Mouse (Mus musculus) liver, postnatal 0 days (tissue): Measurements from ENCODE around the gene Pcca. TPM values are rescaled to one million over a fixed set of nuclear protein-coding genes. Genes with fewer than 3 reads are reported as not detected.
A peak's percentile ranks its signal among the peaks of the same experiment; 100 is the strongest.

Experiments
- ATAC-seq: fragments of 200-750 bp; cut with Nextera tagmentation; 2 replicates; pipeline ENCODE4 v1.8.0; 2017; ENCODE audit warnings: mild to moderate bottlenecking, moderate library complexity
- DNase-seq: peaks from one replicate; pipeline ENCODE4 v3.0.0-alpha.2; 2016
- H3K27ac ChIP-seq: fragments of 300-500 bp; sonication (generic); 2 replicates; pipeline ENCODE4 v1.5.1; 2014; ENCODE audit warnings: antibody characterized with exemption, moderate library complexity, mild to moderate bottlenecking, low read depth
- H3K27me3 ChIP-seq: fragments of 300-500 bp; sonication (generic); 2 replicates; pipeline ENCODE4 v1.6.1; 2014; ENCODE audit warnings: low read length, control low read depth, mixed read lengths; ENCODE audit not compliant: insufficient read depth
- H3K36me3 ChIP-seq: fragments of 300-500 bp; sonication (generic); replicated peaks from 2 replicates; pipeline ENCODE4 v1.6.1; 2014; ENCODE audit warnings: mild to moderate bottlenecking, control low read depth, low read length, moderate library complexity, mixed read lengths; ENCODE audit not compliant: insufficient read depth
- H3K4me1 ChIP-seq: fragments of 300-500 bp; sonication (generic); 2 replicates; pipeline ENCODE4 v1.6.1; 2014; ENCODE audit warnings: antibody characterized with exemption, mild to moderate bottlenecking, control low read depth; ENCODE audit not compliant: insufficient read depth
- H3K4me2 ChIP-seq: fragments of 300-500 bp; sonication (generic); 2 replicates; pipeline ENCODE4 v1.6.1; 2014; ENCODE audit warnings: low read depth, mild to moderate bottlenecking, low read length, moderate library complexity, mixed read lengths
- H3K4me3 ChIP-seq: fragments of 300-500 bp; sonication (generic); 2 replicates; pipeline ENCODE4 v1.5.1; 2014; ENCODE audit warnings: low read depth, low read length
- H3K9ac ChIP-seq: fragments of 300-500 bp; sonication (generic); replicated peaks from 2 replicates; pipeline ENCODE4 v1.6.1; 2014; ENCODE audit warnings: mild to moderate bottlenecking, moderate library complexity
- H3K9me3 ChIP-seq: fragments of 300-500 bp; sonication (generic); 2 replicates; pipeline ENCODE4 v1.6.1; 2016; ENCODE audit warnings: mild to moderate bottlenecking, control low read depth, low read length, mixed read lengths
- CTCF ChIP-seq: sonication (generic); IDR thresholded peaks from 2 replicates; pipeline ENCODE4 v1.5.1; 2016; ENCODE audit warnings: antibody characterized with exemption, low read depth
- EP300 ChIP-seq: IDR thresholded peaks from 2 replicates; pipeline ENCODE4 v1.6.1; 2016; ENCODE audit warnings: antibody characterized with exemption, low read depth, mild to moderate bottlenecking
- WGBS: fragments of 180-500 bp; shearing (Covaris S2); extraction: QIAGEN DNeasy Blood & Tissue Kit; methylation state at CpG from one replicate; pipeline ENCODE4 v1.1.7; 2014; ENCODE audit not compliant: insufficient replicate concordance; 5-methylcytosine and 5-hydroxymethylcytosine counted together
- polyA plus RNA-seq: library from polyadenylated mRNA; unstranded; fragments of >200 nt; fragmentation: Nextera tagmentation; extraction: Ambion mirVana; gene quantifications from 2 replicates; pipeline ENCODE4 v1.2.1, GENCODE M21; 2015

Pcca gene
- polyA plus RNA-seq, 1 experiment from 2014 or later = 31.3 TPM

- no peak overlapping the region for H3K9ac ChIP-seq
- ATAC-seq (no peak), DNase-seq (no peak)
- H3K9me3 ChIP-seq = no peaks in the 10 kb centered on the region
- WGBS = 80% methylated on average over 2 of the region's 2 CpGs
- H3K27ac ChIP-seq = no peak overlapping the region
- no peaks in the 10 kb centered on the region for H3K27me3 ChIP-seq
- no peak overlapping the region for H3K4me3 ChIP-seq
- H3K4me2 ChIP-seq = no peak overlapping the region
- no peaks in the 10 kb centered on the region for H3K36me3 ChIP-seq
- TF ChIP-seq CTCF (no peak), EP300 (no peak)
- H3K4me1 ChIP-seq = no peaks in the 10 kb centered on the region
Observed at GRCm38 (mm10) chr14:122633416-122633815, 99.3 kb downstream of the Pcca start.

- TF ChIP-seq CTCF (no peak), EP300 (no peak)
- Histone ChIP-seq H3K4me2 (no peak overlapping the region), H3K4me1 (no peaks in the 10 kb centered on the region), H3K36me3 (no peaks in the 10 kb centered on the region), H3K9ac (no peak overlapping the region), H3K27ac (no peak overlapping the region), H3K9me3 (no peaks in the 10 kb centered on the region), H3K27me3 (no peaks in the 10 kb centered on the region), H3K4me3 (no peak overlapping the region)
- DNase-seq (no peak), ATAC-seq (no peak)
- 59% methylated on average over 6 of the region's 6 CpGs for WGBS
Observed at GRCm38 (mm10) chr14:122636601-122637000, 102.5 kb downstream of the Pcca start.

- no peaks in the 10 kb centered on the region for H3K9me3 ChIP-seq
- DNase-seq (no peak), ATAC-seq (no peak)
- no peak overlapping the region for H3K9ac ChIP-seq
- TF ChIP-seq EP300 (no peak), CTCF (0 out of 2 replicates have a peak, but pooled peaks have one; percentile 11)
- H3K36me3 ChIP-seq = no peaks in the 10 kb centered on the region
- H3K27me3 ChIP-seq = no peaks in the 10 kb centered on the region
- H3K4me1 ChIP-seq = no peaks in the 10 kb centered on the region
- H3K27ac ChIP-seq = no peak overlapping the region
- H3K4me2 ChIP-seq = no peak overlapping the region
- 63% methylated on average over 5 of the region's 5 CpGs for WGBS
- no peak overlapping the region for H3K4me3 ChIP-seq
Observed at GRCm38 (mm10) chr14:122637798-122638555, 103.9 kb downstream of the Pcca start.

GRCm38 (mm10) chr14:122639168-122639720 lies 105.1 kb downstream of the Pcca start:
- WGBS = 63% methylated on average over 2 of the region's 2 CpGs
- Histone ChIP-seq H3K9me3 (no peaks in the 10 kb centered on the region), H3K4me3 (no peak overlapping the region), H3K9ac (no peak overlapping the region), H3K4me1 (no peaks in the 10 kb centered on the region), H3K27ac (no peak overlapping the region), H3K36me3 (no peaks in the 10 kb centered on the region), H3K27me3 (no peaks in the 10 kb centered on the region), H3K4me2 (no peak overlapping the region)
- TF ChIP-seq CTCF = no peak
- no peak for TF ChIP-seq EP300
- no peak for DNase-seq
- no peak for ATAC-seq

- ATAC-seq (no peak), DNase-seq (no peak)
- H3K9me3 ChIP-seq = no peaks in the 10 kb centered on the region
- H3K27ac ChIP-seq = no peak overlapping the region
- H3K4me3 ChIP-seq = no peak overlapping the region
- no peaks in the 10 kb centered on the region for H3K27me3 ChIP-seq
- H3K36me3 ChIP-seq = no peaks in the 10 kb centered on the region
- H3K4me2 ChIP-seq = no peak overlapping the region
- no peak overlapping the region for H3K9ac ChIP-seq
- 64% methylated on average over 1 of the region's 1 CpGs for WGBS
- TF ChIP-seq EP300 (no peak), CTCF (no peak)
- no peaks in the 10 kb centered on the region for H3K4me1 ChIP-seq
Observed at GRCm38 (mm10) chr14:122642432-122642831, 108.3 kb downstream of the Pcca start.

- no peak overlapping the region for H3K27ac ChIP-seq
- no peaks in the 10 kb centered on the region for H3K9me3 ChIP-seq
- ATAC-seq (no peak), DNase-seq (no peak)
- H3K27me3 ChIP-seq = no peaks in the 10 kb centered on the region
- H3K4me3 ChIP-seq = no peak overlapping the region
- H3K36me3 ChIP-seq = peaks cover 5% of the 10 kb centered on the region; the same call in 1 of the 2 replicates
- H3K4me2 ChIP-seq = no peak overlapping the region
- H3K9ac ChIP-seq = no peak overlapping the region
- TF ChIP-seq EP300 (no peak), CTCF (no peak)
- WGBS = 42% methylated on average over 1 of the region's 1 CpGs
- H3K4me1 ChIP-seq = peaks cover 3% of the 10 kb centered on the region; the same call in 1 of the 2 replicates
Observed at GRCm38 (mm10) chr14:122648214-122648613, 114.1 kb downstream of the Pcca start.
